Mouse (Mus musculus): Measurements from ENCODE around the gene Gm49776. TPM values are rescaled to one million over a fixed set of nuclear protein-coding genes. Genes with fewer than 3 reads are reported as not detected.
A peak's percentile ranks its signal among the peaks of the same experiment; 100 is the strongest.

The Gm49776 gene
- polyA plus RNA-seq, 1 experiment from 2014 or later, result 1.3 TPM

- peaks cover 12% of the 10 kb centered on the region for H3K4me1 ChIP-seq (replicated peaks)
- DNase-seq (no peak), ATAC-seq (ENCODE audit: low read depth) (no peak)
- H3K27me3 ChIP-seq, result no peaks in the 10 kb centered on the region
- no peak overlapping the region for H3K4me3 ChIP-seq (replicated peaks)
- H3K36me3 ChIP-seq, result no peaks in the 10 kb centered on the region; the same call in none of the 2 replicates
- H3K9ac ChIP-seq, result no peak overlapping the region
- no peaks in the 10 kb centered on the region for H3K9me3 ChIP-seq (replicated peaks)
- no peak overlapping the region for H3K27ac ChIP-seq
- 73% methylated on average over 9 of the region's 9 CpGs for WGBS (ENCODE audit: insufficient replicate concordance)
- H3K4me2 ChIP-seq, result no peak overlapping the region
These were observed 39.5 kb downstream of the Gm49776 start for GRCm38 (mm10) chr16:18218580-18218996.

GRCm38 (mm10) chr16:18217579-18217978 is 40.5 kb downstream of the Gm49776 start, which contains the start of gene Ccdc188:
Gene Ccdc188 (plus strand): TSS chr16:18217879.
- Histone ChIP-seq H3K9ac (no peak within 1 kb of the TSS), H3K27me3 (no peaks in the 10 kb centered on the region), H3K4me1 (replicated peaks) (peaks cover 12% of the 10 kb centered on the region), H3K4me2 (no peak within 1 kb of the TSS), H3K4me3 (replicated peaks) (no peak within 1 kb of the TSS), H3K36me3 (no peaks in the 10 kb centered on the region), H3K9me3 (replicated peaks) (no peaks in the 10 kb centered on the region), H3K27ac (no peak within 1 kb of the TSS)
- ATAC-seq (ENCODE audit: low read depth) (no peak), DNase-seq (no peak)
- WGBS (ENCODE audit: insufficient replicate concordance), result 60% methylated on average over 4 of the region's 4 CpGs

GRCm38 (mm10) chr16:18214858-18215257 is 43.3 kb downstream of the Gm49776 start:
- Histone ChIP-seq H3K36me3 (no peaks in the 10 kb centered on the region), H3K4me3 (replicated peaks) (no peak overlapping the region), H3K9ac (no peak overlapping the region), H3K9me3 (replicated peaks) (no peaks in the 10 kb centered on the region), H3K27me3 (no peaks in the 10 kb centered on the region), H3K4me2 (no peak overlapping the region), H3K4me1 (replicated peaks) (peaks cover 1% of the 10 kb centered on the region), H3K27ac (no peak overlapping the region)
- no peak for ATAC-seq (ENCODE audit: low read depth)
- no peak for DNase-seq
- WGBS (ENCODE audit: insufficient replicate concordance), result 68% methylated on average over 7 of the region's 7 CpGs

- DNase-seq (no peak), ATAC-seq (ENCODE audit: low read depth) (no peak)
- no peak overlapping the region for H3K9ac ChIP-seq
- no peaks in the 10 kb centered on the region for H3K4me1 ChIP-seq (replicated peaks)
- H3K4me2 ChIP-seq, result no peak overlapping the region
- H3K27ac ChIP-seq, result no peak overlapping the region
- H3K4me3 ChIP-seq (replicated peaks), result no peak overlapping the region
- no peaks in the 10 kb centered on the region for H3K36me3 ChIP-seq
- H3K27me3 ChIP-seq, result no peaks in the 10 kb centered on the region
- 48% methylated on average over 6 of the region's 6 CpGs for WGBS (ENCODE audit: insufficient replicate concordance)
- no peaks in the 10 kb centered on the region for H3K9me3 ChIP-seq (replicated peaks)
These were observed 44.4 kb downstream of the Gm49776 start for GRCm38 (mm10) chr16:18213689-18214088.

GRCm38 (mm10) chr16:18211417-18212171 is 46.5 kb downstream of the Gm49776 start:
- ATAC-seq (ENCODE audit: low read depth), result no peak
- no peak overlapping the region for H3K4me2 ChIP-seq

GRCm38 (mm10) chr16:18210701-18211416 is 47.3 kb downstream of the Gm49776 start:
- Histone ChIP-seq H3K4me1 (replicated peaks) (no peaks in the 10 kb centered on the region), H3K36me3 (no peaks in the 10 kb centered on the region), H3K27ac (no peak overlapping the region), H3K9ac (no peak overlapping the region), H3K4me2 (no peak overlapping the region), H3K27me3 (no peaks in the 10 kb centered on the region), H3K4me3 (replicated peaks) (no peak overlapping the region), H3K9me3 (replicated peaks) (no peaks in the 10 kb centered on the region)
- peak; percentile 31 for DNase-seq
- WGBS (ENCODE audit: insufficient replicate concordance), result 11% methylated on average over 8 of the region's 8 CpGs
- ATAC-seq (ENCODE audit: low read depth), result no peak

More at GRCm38 (mm10) chr16:18211417-18212171, 46.5 kb downstream of the Gm49776 start:
- DNase-seq, result peak; percentile 36
- H3K9me3 ChIP-seq (replicated peaks), result no peaks in the 10 kb centered on the region
- 39% methylated on average over 10 of the region's 10 CpGs for WGBS (ENCODE audit: insufficient replicate concordance)
- H3K27ac ChIP-seq, result no peak overlapping the region
- H3K4me3 ChIP-seq (replicated peaks), result no peak overlapping the region
- no peak overlapping the region for H3K9ac ChIP-seq
- H3K27me3 ChIP-seq, result no peaks in the 10 kb centered on the region
- no peaks in the 10 kb centered on the region for H3K36me3 ChIP-seq
- no peaks in the 10 kb centered on the region for H3K4me1 ChIP-seq (replicated peaks)

- ATAC-seq (ENCODE audit: low read depth) (no peak), DNase-seq (no peak)
- H3K9ac ChIP-seq, result no peak overlapping the region
- no peak overlapping the region for H3K4me2 ChIP-seq
- H3K27ac ChIP-seq, result no peak overlapping the region
- no peaks in the 10 kb centered on the region for H3K27me3 ChIP-seq
- no peak overlapping the region for H3K4me3 ChIP-seq (replicated peaks)
- H3K9me3 ChIP-seq (replicated peaks), result no peaks in the 10 kb centered on the region
- H3K36me3 ChIP-seq, result no peaks in the 10 kb centered on the region
- 56% methylated on average over 7 of the region's 7 CpGs for WGBS (ENCODE audit: insufficient replicate concordance)
- H3K4me1 ChIP-seq (replicated peaks), result no peaks in the 10 kb centered on the region
These were observed 54.6 kb downstream of the Gm49776 start for GRCm38 (mm10) chr16:18203430-18204091.

GRCm38 (mm10) chr16:18202061-18202460 is 56.1 kb downstream of the Gm49776 start:
- WGBS (ENCODE audit: insufficient replicate concordance), result 54% methylated on average over 1 of the region's 1 CpGs

GRCm38 (mm10) chr16:18201620-18202019 is 56.5 kb downstream of the Gm49776 start:
- H3K4me2 ChIP-seq, result no peak overlapping the region
- H3K9ac ChIP-seq, result no peak overlapping the region
- H3K4me3 ChIP-seq (replicated peaks), result no peak overlapping the region
- DNase-seq (no peak), ATAC-seq (ENCODE audit: low read depth) (no peak)
- H3K9me3 ChIP-seq (replicated peaks), result no peaks in the 10 kb centered on the region
- H3K4me1 ChIP-seq (replicated peaks), result no peaks in the 10 kb centered on the region
- H3K27me3 ChIP-seq, result no peaks in the 10 kb centered on the region
- no peak overlapping the region for H3K27ac ChIP-seq
- H3K36me3 ChIP-seq, result no peaks in the 10 kb centered on the region
- WGBS (ENCODE audit: insufficient replicate concordance), result 21% methylated on average over 1 of the region's 1 CpGs

More at GRCm38 (mm10) chr16:18202061-18202460, 56.1 kb downstream of the Gm49776 start:
- no peak overlapping the region for H3K27ac ChIP-seq
- H3K9ac ChIP-seq, result no peak overlapping the region
- no peaks in the 10 kb centered on the region for H3K36me3 ChIP-seq
- H3K4me3 ChIP-seq (replicated peaks), result no peak overlapping the region
- no peak for ATAC-seq (ENCODE audit: low read depth)
- H3K9me3 ChIP-seq (replicated peaks), result no peaks in the 10 kb centered on the region
- H3K4me1 ChIP-seq (replicated peaks), result no peaks in the 10 kb centered on the region
- H3K4me2 ChIP-seq, result no peak overlapping the region
- DNase-seq, result no peak
- H3K27me3 ChIP-seq, result no peaks in the 10 kb centered on the region

- ATAC-seq (ENCODE audit: low read depth) (no peak), DNase-seq (no peak)
- Histone ChIP-seq H3K27me3 (no peaks in the 10 kb centered on the region), H3K4me1 (replicated peaks) (no peaks in the 10 kb centered on the region), H3K9me3 (replicated peaks) (no peaks in the 10 kb centered on the region), H3K4me2 (no peak overlapping the region), H3K27ac (no peak overlapping the region), H3K36me3 (no peaks in the 10 kb centered on the region), H3K9ac (no peak overlapping the region), H3K4me3 (replicated peaks) (no peak overlapping the region)
- WGBS (ENCODE audit: insufficient replicate concordance), result 58% methylated on average over 2 of the region's 2 CpGs
These were observed 58.1 kb downstream of the Gm49776 start for GRCm38 (mm10) chr16:18200062-18200461.

GRCm38 (mm10) chr16:18198365-18199098 is 59.6 kb downstream of the Gm49776 start:
- Histone ChIP-seq H3K27me3 (no peaks in the 10 kb centered on the region), H3K4me3 (replicated peaks) (no peak overlapping the region), H3K9me3 (replicated peaks) (no peaks in the 10 kb centered on the region), H3K4me1 (replicated peaks) (no peaks in the 10 kb centered on the region), H3K27ac (no peak overlapping the region), H3K4me2 (no peak overlapping the region), H3K9ac (no peak overlapping the region), H3K36me3 (no peaks in the 10 kb centered on the region)
- 72% methylated on average over 10 of the region's 10 CpGs for WGBS (ENCODE audit: insufficient replicate concordance)
- no peak for DNase-seq
- no peak for ATAC-seq (ENCODE audit: low read depth)

Measured in liver, embryonic 13.5 days (tissue).